Mouse (Mus musculus): ENCODE results near the gene Larp4.

The Larp4 gene

GRCm38 (mm10) chr15:100057698-100058097 is 87.8 kb downstream of the Larp4 start:
- no peak for DNase-seq (ENCODE audit: low spot score in 2 of 2)

DNA sequence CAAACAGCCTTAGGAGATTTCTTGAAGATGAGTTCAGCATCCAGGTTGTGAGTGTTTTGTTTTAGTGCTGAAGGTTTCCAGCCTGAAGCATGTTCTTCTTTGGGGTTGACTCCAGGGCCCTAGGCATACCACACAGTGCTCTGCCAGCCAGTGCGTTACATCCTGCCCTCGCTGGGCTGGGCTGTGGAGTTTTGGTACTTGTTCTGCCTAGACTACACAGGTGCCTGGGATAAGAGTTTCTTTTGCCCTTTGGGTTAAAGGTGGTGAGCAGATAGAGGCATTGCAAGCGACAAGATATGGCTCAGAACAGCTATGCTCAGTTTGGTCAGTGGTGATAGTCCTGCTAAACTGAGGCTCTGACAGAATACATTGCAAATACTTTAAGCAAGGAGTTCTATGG is 88.3 kb downstream of the Larp4 start:
- DNase-seq (ENCODE audit: low spot score in 2 of 2): no peak

GRCm38 (mm10) chr15:100058912-100059311 is 89.0 kb downstream of the Larp4 start:
- no peak for DNase-seq (ENCODE audit: low spot score in 2 of 2)

- no peak for DNase-seq (ENCODE audit: low spot score in 2 of 2)
Observed at GRCm38 (mm10) chr15:100059626-100060311, 89.9 kb downstream of the Larp4 start.

DNA sequence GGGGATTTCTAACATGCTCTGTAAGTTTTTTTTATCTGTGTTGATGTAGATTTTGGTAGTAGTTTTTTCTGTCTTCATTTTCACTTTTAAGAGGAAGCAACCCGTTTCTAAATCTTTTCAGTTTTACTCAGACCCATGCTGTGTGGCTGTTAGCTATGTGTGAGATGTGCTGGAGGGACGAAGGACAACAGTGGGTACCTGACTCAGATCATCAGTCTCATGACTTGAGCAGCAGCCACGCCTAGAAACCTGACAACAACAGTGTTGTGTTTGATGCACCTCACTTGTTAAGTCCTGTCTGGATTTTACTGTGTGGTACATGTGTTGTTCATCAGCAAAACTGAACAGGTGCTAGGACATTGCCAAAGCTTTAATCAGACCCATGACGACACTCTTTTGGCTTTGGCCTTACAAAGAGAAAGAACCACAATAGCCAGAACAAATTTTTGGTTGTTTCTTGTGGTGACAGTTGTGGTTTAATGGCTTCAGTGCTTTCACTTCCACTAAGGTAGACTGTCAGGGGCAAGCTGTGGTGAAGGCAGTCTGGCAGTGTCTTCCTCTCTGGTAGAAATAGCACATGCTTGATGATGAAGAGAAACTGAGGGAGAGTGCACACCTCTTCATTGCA is 90.8 kb downstream of the Larp4 start:
- DNase-seq (ENCODE audit: low spot score in 2 of 2): no peak

GRCm38 (mm10) chr15:100061377-100061776 is 91.5 kb downstream of the Larp4 start:
- no peak for DNase-seq (ENCODE audit: low spot score in 2 of 2)

- no peak for DNase-seq (ENCODE audit: low spot score in 2 of 2)
Observed at GRCm38 (mm10) chr15:100063229-100063773, 93.4 kb downstream of the Larp4 start.

Measured in frontal cortex, postnatal 36 days (tissue).